Mouse (Mus musculus) stomach, postnatal 0 days (tissue): ENCODE data around the gene Rtn4r. TPM values are rescaled to one million over a fixed set of nuclear protein-coding genes. Genes with fewer than 3 reads are reported as not detected.

Experiments
- ATAC-seq: fragments of 200-750 bp; cut with Nextera tagmentation; 2 replicates; pipeline ENCODE4 v1.8.0; 2017; ENCODE audit not compliant: low FRiP score, low TSS enrichment
- DNase-seq: peaks from one replicate; pipeline ENCODE4 v3.0.0-alpha.2; 2016; ENCODE audit warnings: low spot score
- H3K27ac ChIP-seq: fragments of 300-500 bp; sonication (generic); replicated peaks from 2 replicates; pipeline ENCODE4 v1.5.1; 2014; ENCODE audit warnings: mild to moderate bottlenecking, control low read depth
- H3K27me3 ChIP-seq: fragments of 300-500 bp; sonication (generic); 2 replicates; pipeline ENCODE4 v1.6.1; 2014; ENCODE audit warnings: low read length; ENCODE audit not compliant: control insufficient read depth, insufficient read depth
- H3K36me3 ChIP-seq: fragments of 300-500 bp; sonication (generic); 2 replicates; pipeline ENCODE4 v1.6.1; 2014; ENCODE audit warnings: low read length, mixed read lengths; ENCODE audit not compliant: control insufficient read depth, insufficient read depth
- H3K4me1 ChIP-seq: fragments of 300-500 bp; sonication (generic); replicated peaks from 2 replicates; pipeline ENCODE4 v1.6.1; 2014; ENCODE audit warnings: antibody characterized with exemption; ENCODE audit not compliant: control insufficient read depth, insufficient read depth
- H3K4me2 ChIP-seq: fragments of 300-500 bp; sonication (generic); replicated peaks from 2 replicates; pipeline ENCODE4 v1.6.1; 2014; ENCODE audit warnings: low read depth, mild to moderate bottlenecking, control low read depth, moderate library complexity
- H3K4me3 ChIP-seq: fragments of 300-500 bp; sonication (generic); 2 replicates; pipeline ENCODE4 v1.5.1; 2014; ENCODE audit warnings: low read depth, low read length, control low read depth
- H3K9ac ChIP-seq: fragments of 300-500 bp; sonication (generic); 2 replicates; pipeline ENCODE4 v1.6.1; 2014; ENCODE audit warnings: mild to moderate bottlenecking, low read length, control low read depth, mixed read lengths
- H3K9me3 ChIP-seq: fragments of 300-500 bp; sonication (generic); 2 replicates; pipeline ENCODE4 v1.6.1; 2016; ENCODE audit warnings: low read length; ENCODE audit not compliant: control insufficient read depth
- CTCF ChIP-seq: IDR thresholded peaks from 2 replicates; pipeline ENCODE4 v1.5.1; 2016; ENCODE audit warnings: antibody characterized with exemption, low read depth, mild to moderate bottlenecking, moderate library complexity
- EP300 ChIP-seq: optimal IDR thresholded peaks from 2 replicates; pipeline ENCODE3; 2016; ENCODE audit warnings: antibody characterized with exemption
- WGBS: fragments of 180-500 bp; shearing (Covaris S2); extraction: QIAGEN DNeasy Blood & Tissue Kit; methylation state at CpG from one replicate; pipeline ENCODE4 v1.1.7; 2014; 5-methylcytosine and 5-hydroxymethylcytosine counted together
- polyA plus RNA-seq: library from polyadenylated mRNA; unstranded; fragments of >200 nt; fragmentation: Nextera tagmentation; extraction: Ambion mirVana; gene quantifications from 2 replicates; pipeline ENCODE4 v1.2.1, GENCODE M21; 2015

Rtn4r gene
- polyA plus RNA-seq, 1 experiment from 2014 or later: 1.1 TPM

DNA sequence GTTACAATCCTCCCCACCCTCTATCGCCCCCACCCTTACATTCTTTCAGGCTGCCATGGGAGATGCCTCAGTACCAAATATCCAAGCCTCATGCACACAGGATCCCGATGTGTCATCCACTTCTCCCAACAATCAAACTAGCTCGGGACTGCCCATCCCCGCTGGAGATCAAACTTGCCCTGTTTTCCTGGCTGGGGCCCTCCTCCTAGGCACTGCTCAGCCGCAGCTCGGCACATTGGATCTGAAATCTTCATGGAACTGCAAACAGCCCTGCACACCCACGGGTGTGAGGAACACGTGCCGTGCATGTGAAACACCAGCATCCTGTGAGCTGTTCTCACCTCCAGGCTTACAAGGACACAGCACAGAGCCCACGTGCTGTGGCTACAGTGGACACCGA lies 46.3 kb downstream of the Rtn4r start:
- no peak overlapping the region for H3K4me2 ChIP-seq
- 61% methylated on average over 11 of the region's 11 CpGs for WGBS
- DNase-seq (no peak), ATAC-seq (no peak)
- no peaks in the 10 kb centered on the region for H3K36me3 ChIP-seq
- no peak overlapping the region for H3K27ac ChIP-seq
- no peak overlapping the region for H3K4me3 ChIP-seq
- H3K9me3 ChIP-seq: no peaks in the 10 kb centered on the region
- TF ChIP-seq CTCF (no peak), EP300 (no peak)
- H3K9ac ChIP-seq: no peak overlapping the region
- no peaks in the 10 kb centered on the region for H3K27me3 ChIP-seq
- H3K4me1 ChIP-seq: 0 out of 2 replicates have a peak, but pooled peaks cover 2% of the 10 kb centered on the region

- Histone ChIP-seq H3K27me3 (no peaks in the 10 kb centered on the region), H3K4me2 (no peak overlapping the region), H3K9ac (peak overlapping the region; percentile 18; the same call in 1 of the 2 replicates), H3K4me1 (peaks cover 4% of the 10 kb centered on the region), H3K36me3 (no peaks in the 10 kb centered on the region), H3K9me3 (no peaks in the 10 kb centered on the region), H3K27ac (no peak overlapping the region), H3K4me3 (no peak overlapping the region)
- 30% methylated on average over 6 of the region's 6 CpGs for WGBS
- no peak for DNase-seq
- TF ChIP-seq CTCF (no peak), EP300 (no peak)
- ATAC-seq: no peak
Measured at GRCm38 (mm10) chr16:18175817-18176541, 48.5 kb downstream of the Rtn4r start.

- no peak overlapping the region for H3K27ac ChIP-seq
- H3K36me3 ChIP-seq: no peaks in the 10 kb centered on the region
- no peak overlapping the region for H3K9ac ChIP-seq
- peaks cover 4% of the 10 kb centered on the region for H3K4me1 ChIP-seq
- no peak overlapping the region for H3K4me3 ChIP-seq
- ATAC-seq (no peak), DNase-seq (peak; percentile 39)
- H3K27me3 ChIP-seq: no peaks in the 10 kb centered on the region
- 84% methylated on average over 4 of the region's 4 CpGs for WGBS
- no peaks in the 10 kb centered on the region for H3K9me3 ChIP-seq
- H3K4me2 ChIP-seq: no peak overlapping the region
- TF ChIP-seq EP300 (no peak), CTCF (peak; percentile 64)
Measured at GRCm38 (mm10) chr16:18176758-18177157, 49.3 kb downstream of the Rtn4r start.

DNA sequence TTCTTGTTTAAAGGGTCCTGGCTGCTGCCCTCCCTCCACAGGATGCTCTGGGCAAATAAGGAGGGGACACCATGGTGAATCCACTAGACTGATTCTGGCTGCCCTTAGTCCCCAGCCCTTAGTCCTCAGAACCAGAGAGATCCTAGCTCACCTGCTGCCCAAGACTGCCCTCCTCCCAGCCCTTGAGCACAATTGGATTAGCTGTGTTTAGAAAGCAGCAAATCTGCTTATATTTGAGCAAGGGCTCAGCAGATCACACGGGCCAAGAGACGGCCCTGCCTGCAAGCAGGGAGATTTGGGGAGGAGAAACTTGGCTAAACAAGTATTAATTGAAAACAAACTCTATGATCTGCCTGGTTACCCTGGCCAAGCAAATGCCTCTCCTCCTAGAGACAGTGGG lies 52.1 kb downstream of the Rtn4r start:
- Histone ChIP-seq H3K36me3 (no peaks in the 10 kb centered on the region), H3K4me3 (no peak overlapping the region), H3K9ac (no peak overlapping the region), H3K9me3 (no peaks in the 10 kb centered on the region), H3K27ac (no peak overlapping the region), H3K4me1 (peaks cover 4% of the 10 kb centered on the region), H3K27me3 (no peaks in the 10 kb centered on the region), H3K4me2 (no peak overlapping the region)
- ATAC-seq (no peak), DNase-seq (no peak)
- TF ChIP-seq EP300 (no peak), CTCF (no peak)
- WGBS: 5% methylated on average over 2 of the region's 2 CpGs

- Histone ChIP-seq H3K4me3 (no peak overlapping the region), H3K9me3 (no peaks in the 10 kb centered on the region), H3K27ac (no peak overlapping the region), H3K36me3 (no peaks in the 10 kb centered on the region), H3K4me1 (peaks cover 2% of the 10 kb centered on the region), H3K27me3 (no peaks in the 10 kb centered on the region), H3K9ac (no peak overlapping the region), H3K4me2 (no peak overlapping the region)
- DNase-seq (no peak), ATAC-seq (no peak)
- 28% methylated on average over 10 of the region's 10 CpGs for WGBS
- no peak for TF ChIP-seq EP300
- no peak for TF ChIP-seq CTCF
Measured at GRCm38 (mm10) chr16:18181398-18181797, 54.0 kb downstream of the Rtn4r start.

GRCm38 (mm10) chr16:18182766-18183165 lies 55.3 kb downstream of the Rtn4r start:
- no peak overlapping the region for H3K27ac ChIP-seq
- H3K36me3 ChIP-seq: no peaks in the 10 kb centered on the region
- no peak overlapping the region for H3K4me2 ChIP-seq
- H3K27me3 ChIP-seq: no peaks in the 10 kb centered on the region
- no peak for ATAC-seq
- H3K9me3 ChIP-seq: no peaks in the 10 kb centered on the region
- TF ChIP-seq CTCF (no peak), EP300 (no peak)
- 73% methylated on average over 8 of the region's 8 CpGs for WGBS
- no peak overlapping the region for H3K9ac ChIP-seq
- no peak overlapping the region for H3K4me3 ChIP-seq
- DNase-seq: no peak
- H3K4me1 ChIP-seq: peaks cover 2% of the 10 kb centered on the region
